ENCODE assay signal across 19 mouse cellular contexts in genomic region chr3:123072472-123072871, GRCm38 (mm10). TPM values are rescaled to one million over a fixed set of nuclear protein-coding genes. Genes with fewer than 3 reads are reported as not detected.
"Had no signal": no experiment of that assay in that cellular context is flagged by ENCODE, and none has a peak within 500 bp of the region (broad histone marks: within the 10 kb centered on the region; RNA-seq: fewer than 3 reads in every experiment).

No protein-coding gene starts in this region.

- H3K9ac ChIP-seq: limb, embryonic 15.5 days; liver, embryonic 12.5 days; lung, embryonic 15.5 days; midbrain, embryonic 12.5 days; neural tube, embryonic 13.5 days had no signal

- H3K4me3 ChIP-seq: limb, embryonic 15.5 days; liver, embryonic 12.5 days; lung, embryonic 15.5 days; midbrain, embryonic 12.5 days; neural tube, embryonic 13.5 days had no signal

- H3K27ac ChIP-seq: limb, embryonic 15.5 days; liver, embryonic 12.5 days; lung, embryonic 15.5 days; midbrain, embryonic 12.5 days; neural tube, embryonic 13.5 days had no signal

- H3K4me2 ChIP-seq: limb, embryonic 15.5 days; liver, embryonic 12.5 days; lung, embryonic 15.5 days; midbrain, embryonic 12.5 days; neural tube, embryonic 13.5 days had no signal

- H3K9me3 ChIP-seq: limb, embryonic 15.5 days; liver, embryonic 12.5 days; lung, embryonic 15.5 days; midbrain, embryonic 12.5 days; neural tube, embryonic 13.5 days had no signal

- H3K4me1 ChIP-seq: limb, embryonic 15.5 days; midbrain, embryonic 12.5 days; neural tube, embryonic 13.5 days had no signal

- DNase-seq: kidney, adult 8-10 months; kidney, postnatal 36 days; layer of hippocampus, adult 9-11 months; layer of hippocampus, postnatal 36 days; left cerebral cortex, postnatal 4 days; lung, postnatal 14 days; retina, postnatal 1 day; right cerebral cortex, postnatal 4 days; spleen, adult 18-20 months; thymus, adult 2 months; thymus, postnatal 25 days had no signal

- ATAC-seq: inflammation-experienced regulatory T-cells, adult 6 months; liver, embryonic 12.5 days; midbrain, embryonic 16.5 days had no signal

- H3K36me3 ChIP-seq: limb, embryonic 15.5 days; liver, embryonic 12.5 days; lung, embryonic 15.5 days; midbrain, embryonic 12.5 days; neural tube, embryonic 13.5 days had no signal

- H3K27me3 ChIP-seq: limb, embryonic 15.5 days; liver, embryonic 12.5 days; lung, embryonic 15.5 days; midbrain, embryonic 12.5 days; neural tube, embryonic 13.5 days had no signal

RNA-seq across cellular contexts. Expression of gene Myoz2, which starts 37.7 kb away (rescaled TPM):
- total RNA-seq: left cerebral cortex, postnatal 4 days; megakaryocyte-erythroid progenitor cell, adult 5-6 weeks had no signal
- polyA plus RNA-seq: inflammation-experienced regulatory T-cells, adult 6 months; midbrain, embryonic 12.5 days; midbrain, embryonic 16.5 days had no signal
